Mouse (Mus musculus) neural tube, embryonic 13.5 days (tissue): ENCODE measurements around the gene Ttc7b. TPM values are rescaled to one million over a fixed set of nuclear protein-coding genes. Genes with fewer than 3 reads are reported as not detected.

Source experiments
- ATAC-seq: fragments of 200-750 bp; cut with Nextera tagmentation; 2 replicates; pipeline ENCODE4 v1.8.0; 2017; ENCODE audit warnings: low read depth, mild to moderate bottlenecking, moderate TSS enrichment, moderate library complexity
- H3K27ac ChIP-seq: fragments of 300-500 bp; sonication (generic); replicated peaks from 2 replicates; pipeline ENCODE4 v1.5.1; 2015; ENCODE audit warnings: moderate library complexity, mild to moderate bottlenecking, inconsistent platforms
- H3K27me3 ChIP-seq: fragments of 300-500 bp; sonication (generic); 2 replicates; pipeline ENCODE4 v1.6.1; 2015; ENCODE audit warnings: mild to moderate bottlenecking, inconsistent platforms
- H3K36me3 ChIP-seq: fragments of 300-500 bp; sonication (generic); 2 replicates; pipeline ENCODE4 v1.6.1; 2015; ENCODE audit warnings: mild to moderate bottlenecking, inconsistent platforms
- H3K4me1 ChIP-seq: fragments of 300-500 bp; sonication (generic); replicated peaks from 2 replicates; pipeline ENCODE4 v1.6.1; 2015; ENCODE audit warnings: inconsistent platforms
- H3K4me2 ChIP-seq: fragments of 300-500 bp; sonication (generic); 2 replicates; pipeline ENCODE4 v1.6.1; 2015; ENCODE audit warnings: inconsistent platforms, mild to moderate bottlenecking, moderate library complexity
- H3K4me3 ChIP-seq: fragments of 300-500 bp; sonication (generic); 2 replicates; pipeline ENCODE4 v1.5.1; 2015; ENCODE audit warnings: mild to moderate bottlenecking, inconsistent platforms
- H3K9ac ChIP-seq: fragments of 300-500 bp; sonication (generic); 2 replicates; pipeline ENCODE4 v1.6.1; 2015; ENCODE audit warnings: moderate library complexity, mild to moderate bottlenecking, inconsistent platforms
- H3K9me3 ChIP-seq: fragments of 300-500 bp; sonication (generic); 2 replicates; pipeline ENCODE4 v1.6.1; 2016; ENCODE audit warnings: inconsistent platforms
- WGBS: fragments of 180-500 bp; shearing (Covaris S2); methylation state at CpG from one replicate; pipeline ENCODE4 v1.1.7; 2015; 5-methylcytosine and 5-hydroxymethylcytosine counted together
- polyA plus RNA-seq: library from polyadenylated mRNA; unstranded; fragments of >200 nt; fragmentation: Nextera tagmentation; extraction: Ambion mirVana; gene quantifications from 2 replicates; pipeline ENCODE4 v1.2.1, GENCODE M21; 2015

Ttc7b gene
- polyA plus RNA-seq, 1 experiment from 2014 or later, result 7.3 TPM

GRCm38 (mm10) chr12:100315119-100315885 lies 205.3 kb downstream of the Ttc7b start:
- ATAC-seq, result peak; percentile 44; the same call in 1 of the 2 replicates
- H3K4me2 ChIP-seq, result no peak overlapping the region
- H3K4me3 ChIP-seq, result no peak overlapping the region
- no peaks in the 10 kb centered on the region for H3K27me3 ChIP-seq
- no peak overlapping the region for H3K9ac ChIP-seq
- peaks cover 76% of the 10 kb centered on the region for H3K4me1 ChIP-seq
- H3K9me3 ChIP-seq, result no peaks in the 10 kb centered on the region
- H3K36me3 ChIP-seq, result peaks cover 12% of the 10 kb centered on the region
- 59% methylated on average over 8 of the region's 8 CpGs for WGBS
- H3K27ac ChIP-seq, result peak overlapping the region; percentile 84

GRCm38 (mm10) chr12:100313785-100314375 lies 206.7 kb downstream of the Ttc7b start:
- H3K9ac ChIP-seq, result peak overlapping the region; percentile 56
- no peak overlapping the region for H3K4me3 ChIP-seq
- 22% methylated on average over 12 of the region's 12 CpGs for WGBS
- peak; percentile 52 for ATAC-seq
- H3K9me3 ChIP-seq, result no peaks in the 10 kb centered on the region
- peak overlapping the region; percentile 84 for H3K27ac ChIP-seq
- H3K36me3 ChIP-seq, result no peaks in the 10 kb centered on the region
- H3K27me3 ChIP-seq, result no peaks in the 10 kb centered on the region
- H3K4me2 ChIP-seq, result no peak overlapping the region
- H3K4me1 ChIP-seq, result peaks cover 90% of the 10 kb centered on the region

GRCm38 (mm10) chr12:100313209-100313608 lies 207.4 kb downstream of the Ttc7b start:
- no peak for ATAC-seq
- no peaks in the 10 kb centered on the region for H3K27me3 ChIP-seq
- H3K9me3 ChIP-seq, result no peaks in the 10 kb centered on the region
- H3K36me3 ChIP-seq, result no peaks in the 10 kb centered on the region
- 26% methylated on average over 6 of the region's 6 CpGs for WGBS
- no peak overlapping the region for H3K9ac ChIP-seq
- H3K4me1 ChIP-seq, result peaks cover 94% of the 10 kb centered on the region
- peak overlapping the region; percentile 84 for H3K27ac ChIP-seq
- no peak overlapping the region for H3K4me2 ChIP-seq
- H3K4me3 ChIP-seq, result no peak overlapping the region

GRCm38 (mm10) chr12:100310471-100311392 lies 209.9 kb downstream of the Ttc7b start:
- no peak overlapping the region for H3K4me3 ChIP-seq
- 34% methylated on average over 6 of the region's 6 CpGs for WGBS
- no peaks in the 10 kb centered on the region for H3K27me3 ChIP-seq
- no peak overlapping the region for H3K4me2 ChIP-seq
- H3K9me3 ChIP-seq, result no peaks in the 10 kb centered on the region
- H3K36me3 ChIP-seq, result no peaks in the 10 kb centered on the region
- H3K9ac ChIP-seq, result peak overlapping the region; percentile 47
- no peak for ATAC-seq
- H3K4me1 ChIP-seq, result peaks cover 91% of the 10 kb centered on the region
- H3K27ac ChIP-seq, result peak overlapping the region; percentile 72

GRCm38 (mm10) chr12:100309201-100309600 lies 211.4 kb downstream of the Ttc7b start:
- H3K4me2 ChIP-seq, result no peak overlapping the region
- ATAC-seq, result no peak
- H3K27ac ChIP-seq, result peak overlapping the region; percentile 54; the same call in 1 of the 2 replicates
- H3K4me1 ChIP-seq, result peaks cover 87% of the 10 kb centered on the region
- H3K36me3 ChIP-seq, result no peaks in the 10 kb centered on the region
- no peak overlapping the region for H3K4me3 ChIP-seq
- 23% methylated on average over 4 of the region's 4 CpGs for WGBS
- H3K27me3 ChIP-seq, result no peaks in the 10 kb centered on the region
- no peaks in the 10 kb centered on the region for H3K9me3 ChIP-seq
- no peak overlapping the region for H3K9ac ChIP-seq

GRCm38 (mm10) chr12:100307501-100308260 lies 212.9 kb downstream of the Ttc7b start:
- H3K27ac ChIP-seq, result peak overlapping the region; percentile 82
- 34% methylated on average over 8 of the region's 8 CpGs for WGBS
- peak overlapping the region; percentile 57 for H3K9ac ChIP-seq
- no peaks in the 10 kb centered on the region for H3K27me3 ChIP-seq
- H3K4me3 ChIP-seq, result no peak overlapping the region
- peak; percentile 34 for ATAC-seq
- no peaks in the 10 kb centered on the region for H3K36me3 ChIP-seq
- peaks cover 71% of the 10 kb centered on the region for H3K4me1 ChIP-seq
- no peaks in the 10 kb centered on the region for H3K9me3 ChIP-seq
- H3K4me2 ChIP-seq, result no peak overlapping the region

- peaks cover 63% of the 10 kb centered on the region for H3K4me1 ChIP-seq
Measured at GRCm38 (mm10) chr12:100306336-100306735, 214.3 kb downstream of the Ttc7b start.

GRCm38 (mm10) chr12:100305051-100305673 lies 215.5 kb downstream of the Ttc7b start:
- Histone ChIP-seq H3K4me1 (peaks cover 51% of the 10 kb centered on the region), H3K9ac (no peak overlapping the region), H3K4me3 (no peak overlapping the region), H3K27me3 (no peaks in the 10 kb centered on the region), H3K4me2 (no peak overlapping the region), H3K36me3 (peaks cover 12% of the 10 kb centered on the region), H3K9me3 (no peaks in the 10 kb centered on the region), H3K27ac (no peak overlapping the region; the same call in 1 of the 2 replicates)
- ATAC-seq, result no peak
- WGBS, result 63% methylated on average over 4 of the region's 4 CpGs

More at GRCm38 (mm10) chr12:100306336-100306735, 214.3 kb downstream of the Ttc7b start:
- Histone ChIP-seq H3K27me3 (no peaks in the 10 kb centered on the region), H3K9me3 (no peaks in the 10 kb centered on the region), H3K4me3 (no peak overlapping the region), H3K36me3 (peaks cover 3% of the 10 kb centered on the region; the same call in 1 of the 2 replicates), H3K9ac (no peak overlapping the region), H3K4me2 (no peak overlapping the region), H3K27ac (no peak overlapping the region; the same call in 1 of the 2 replicates)
- ATAC-seq, result no peak
- 47% methylated on average over 1 of the region's 1 CpGs for WGBS

GRCm38 (mm10) chr12:100304280-100304679 lies 216.3 kb downstream of the Ttc7b start:
- Histone ChIP-seq H3K4me2 (no peak overlapping the region), H3K36me3 (peaks cover 17% of the 10 kb centered on the region), H3K27ac (no peak overlapping the region), H3K9me3 (no peaks in the 10 kb centered on the region), H3K4me3 (no peak overlapping the region), H3K4me1 (peaks cover 44% of the 10 kb centered on the region), H3K9ac (no peak overlapping the region), H3K27me3 (no peaks in the 10 kb centered on the region)
- ATAC-seq, result no peak
- 69% methylated on average over 2 of the region's 2 CpGs for WGBS

GRCm38 (mm10) chr12:100303141-100303540 lies 217.5 kb downstream of the Ttc7b start:
- Histone ChIP-seq H3K36me3 (peaks cover 22% of the 10 kb centered on the region), H3K4me2 (no peak overlapping the region), H3K9me3 (no peaks in the 10 kb centered on the region), H3K9ac (no peak overlapping the region), H3K4me1 (peaks cover 43% of the 10 kb centered on the region), H3K27ac (no peak overlapping the region), H3K4me3 (no peak overlapping the region), H3K27me3 (no peaks in the 10 kb centered on the region)
- no peak for ATAC-seq
- WGBS, result 80% methylated on average over 7 of the region's 7 CpGs

GRCm38 (mm10) chr12:100300446-100300845 lies 220.2 kb downstream of the Ttc7b start:
- H3K9me3 ChIP-seq, result no peaks in the 10 kb centered on the region
- no peak overlapping the region for H3K9ac ChIP-seq
- ATAC-seq, result 0 out of 2 replicates have a peak, but pooled peaks have one; percentile 32
- peaks cover 20% of the 10 kb centered on the region; the same call in 1 of the 2 replicates for H3K4me1 ChIP-seq
- peaks cover 22% of the 10 kb centered on the region for H3K36me3 ChIP-seq
- no peak overlapping the region for H3K27ac ChIP-seq
- no peaks in the 10 kb centered on the region for H3K27me3 ChIP-seq
- 70% methylated on average over 5 of the region's 5 CpGs for WGBS
- no peak overlapping the region for H3K4me3 ChIP-seq
- H3K4me2 ChIP-seq, result no peak overlapping the region
